Mouse (Mus musculus) MEL (cell line): ENCODE results near the gene Fuom. TPM values are rescaled to one million over a fixed set of nuclear protein-coding genes. Genes with fewer than 3 reads are reported as not detected.

Source experiments
- DNase-seq: peaks from one replicate; pipeline ENCODE4 v3.0.0; 2011; ENCODE audit warnings: low read depth, low spot score
- H3K27ac ChIP-seq: 2 replicates; pipeline ENCODE4 v1.5.1; 2012; ENCODE audit warnings: low read depth, mild to moderate bottlenecking, control low read depth, low read length, moderate library complexity; ENCODE audit not compliant: control insufficient read depth
- H3K27me3 ChIP-seq, 2 experiments: fragments of 150-350 bp in 1 of 2; sonication (generic) in 1 of 2; 2 replicates each; pipeline ENCODE4 v1.6.1; 2012; ENCODE audit warnings: low read length in 2 of 2, mild to moderate bottlenecking in 2 of 2, improper control_type of control experiment in 1 of 2, moderate library complexity in 1 of 2; ENCODE audit not compliant: insufficient read depth in 2 of 2, control insufficient read depth in 1 of 2
- H3K36me3 ChIP-seq, 2 experiments: 2 replicates each; pipeline ENCODE4 v1.6.1; 2012 to 2014; ENCODE audit warnings: low read length in 2 of 2, improper control_type of control experiment in 1 of 2, inconsistent platforms in 1 of 2, mild to moderate bottlenecking in 1 of 2; ENCODE audit not compliant: insufficient read depth in 2 of 2, control insufficient read depth in 1 of 2
- H3K4me1 ChIP-seq, 2 experiments: fragments of 150-350 bp in 1 of 2; sonication (generic) in 1 of 2; 2 replicates each; pipeline ENCODE4 v1.6.1; 2012; ENCODE audit warnings: low read length in 2 of 2, improper control_type of control experiment in 1 of 2, mild to moderate bottlenecking in 1 of 2; ENCODE audit not compliant: insufficient read depth in 2 of 2, control insufficient read depth in 1 of 2
- H3K4me3 ChIP-seq, 2 experiments: fragments of 150-350 bp in 1 of 2; sonication (generic) in 1 of 2; 2 replicates each; pipeline ENCODE4 v1.5.1; 2012; ENCODE audit warnings: low read depth in 2 of 2, low read length in 2 of 2, mild to moderate bottlenecking in 2 of 2, moderate library complexity in 2 of 2, control low read depth in 1 of 2, improper control_type of control experiment in 1 of 2; ENCODE audit not compliant: control insufficient read depth in 1 of 2, insufficient read depth in 1 of 2
- H3K79me2 ChIP-seq: 2 replicates; pipeline ENCODE4 v1.6.1; 2012; ENCODE audit warnings: mild to moderate bottlenecking, low read length, moderate library complexity; ENCODE audit not compliant: control insufficient read depth, poor library complexity, insufficient read depth
- H3K9ac ChIP-seq: 2 replicates; pipeline ENCODE4 v1.6.1; 2012; ENCODE audit warnings: low read depth, mild to moderate bottlenecking, control low read depth, low read length, moderate library complexity; ENCODE audit not compliant: control insufficient read depth, poor library complexity, severe bottlenecking
- H3K9me3 ChIP-seq: fragments of 150-350 bp; sonication (generic); replicated peaks from 2 replicates; pipeline ENCODE4 v1.6.1; 2012; ENCODE audit warnings: mild to moderate bottlenecking, low read length, improper control_type of control experiment, moderate library complexity; ENCODE audit not compliant: insufficient read depth
- ELF1 ChIP-seq: IDR thresholded peaks from 2 replicates; pipeline ENCODE4 v1.6.1; 2014; ENCODE audit warnings: low read depth, mild to moderate bottlenecking, inconsistent platforms, low read length, improper control_type of control experiment, moderate library complexity
- ETS1 ChIP-seq: IDR thresholded peaks from 2 replicates; pipeline ENCODE4 v1.6.1; 2012; ENCODE audit warnings: low read depth, mild to moderate bottlenecking, inconsistent platforms, low read length, improper control_type of control experiment, moderate library complexity
- HCFC1 ChIP-seq: IDR thresholded peaks from 2 replicates; pipeline ENCODE4 v1.6.1; 2012; ENCODE audit warnings: low read depth, mild to moderate bottlenecking, inconsistent platforms, low read length, improper control_type of control experiment, moderate library complexity
- JUND ChIP-seq: IDR thresholded peaks from 2 replicates; pipeline ENCODE4 v1.6.1; 2011; ENCODE audit warnings: low read depth, mild to moderate bottlenecking, improper control_type of control experiment, low read length
- MAFK ChIP-seq: IDR thresholded peaks from 2 replicates; pipeline ENCODE4 v1.6.1; 2011; ENCODE audit warnings: low read depth, mild to moderate bottlenecking, low read length, improper control_type of control experiment, borderline replicate concordance
- MEF2A ChIP-seq: IDR thresholded peaks from 2 replicates; pipeline ENCODE4 v1.6.1; 2014; ENCODE audit warnings: low read depth, mild to moderate bottlenecking, inconsistent platforms, low read length, improper control_type of control experiment; ENCODE audit not compliant: poor library complexity, insufficient replicate concordance, severe bottlenecking; ENCODE audit errors: extremely low read depth
- MXI1 ChIP-seq: IDR thresholded peaks from 2 replicates; pipeline ENCODE4 v1.6.1; 2011; ENCODE audit warnings: mild to moderate bottlenecking, low read depth, low read length, improper control_type of control experiment
- NELFE ChIP-seq: IDR thresholded peaks from 2 replicates; pipeline ENCODE4 v1.6.1; 2011; ENCODE audit warnings: low read depth, low read length, improper control_type of control experiment
- POLR2A ChIP-seq, 2 experiments: IDR thresholded peaks; 2 replicates each; pipeline ENCODE4 v1.6.1; 2011 to 2012; ENCODE audit warnings: low read length in 2 of 2, mild to moderate bottlenecking in 2 of 2, control low read depth in 1 of 2, improper control_type of control experiment in 1 of 2, low read depth in 1 of 2, moderate library complexity in 1 of 2; ENCODE audit not compliant: control insufficient read depth in 1 of 2, insufficient read depth in 1 of 2, poor library complexity in 1 of 2
- POLR2AphosphoS2 ChIP-seq: IDR thresholded peaks from 2 replicates; pipeline ENCODE4 v1.6.1; 2011; ENCODE audit warnings: low read length, improper control_type of control experiment
- SIN3A ChIP-seq: IDR thresholded peaks from 2 replicates; pipeline ENCODE4 v1.6.1; 2012; ENCODE audit warnings: low read length, improper control_type of control experiment, inconsistent platforms
- TBP ChIP-seq: IDR thresholded peaks from 2 replicates; pipeline ENCODE4 v1.8.0; 2011; ENCODE audit warnings: low read depth, low read length, improper control_type of control experiment
- USF1 ChIP-seq: IDR thresholded peaks from 2 replicates; pipeline ENCODE4 v1.6.1; 2014; ENCODE audit warnings: low read depth, mild to moderate bottlenecking, inconsistent platforms, low read length, improper control_type of control experiment, moderate library complexity
- ZMIZ1 ChIP-seq: IDR thresholded peaks from 2 replicates; pipeline ENCODE4 v1.6.1; 2012; ENCODE audit warnings: low read depth, mild to moderate bottlenecking, inconsistent platforms, low read length, improper control_type of control experiment, moderate library complexity
- polyA plus RNA-seq, 2 experiments: library from polyadenylated mRNA; stranded (reverse) in 1 of 2; unstranded in 1 of 2; fragments of >175 nt in 1 of 2; fragments of >200 nt in 1 of 2; gene quantifications; 2 replicates each; pipeline versions ENCODE4 v1.2.1 to v1.2.4; 2012; ENCODE audit warnings: low replicate concordance in 2 of 2, low read depth in 1 of 2; ENCODE audit not compliant: insufficient read length in 2 of 2, insufficient read depth in 1 of 2, missing spikeins in 1 of 2
- total RNA-seq: library from RNA; depleted of rRNA; stranded (reverse); fragments of 300-350 nt; gene quantifications from 2 replicates; pipeline ENCODE4 v1.2.3, GENCODE M21; 2012

Fuom gene
- total and polyA plus RNA-seq, 3 experiments, result 1.1 to 10.9 TPM; not detected in 1

GRCm38 (mm10) chr7:140116329-140117054 lies 14.3 kb upstream of the Fuom start, which contains the start of gene Echs1:
Gene Echs1 (minus strand): TSS chr7:140116476.
- peaks cover 0 to 2% of the 10 kb centered on the region in 2 experiments; a peak in 2 of 4 replicates for H3K36me3 ChIP-seq
- peak within 1 kb of the TSS; percentile 65 for H3K27ac ChIP-seq
- TF ChIP-seq POLR2A (IDR thresholded peaks at IDR 0.05; ENCODE audit: control insufficient read depth in 1 of 2, insufficient read depth in 1 of 2, low read depth in 1 of 2, low read length in 2 of 2, poor library complexity in 1 of 2) (peak; percentile 52 to 84; a peak in 3 of 4 replicates), TBP (no peak), ETS1 (0 out of 2 replicates have a peak, but pooled peaks have one; percentile 41), SIN3A (0 out of 2 replicates have a peak, but pooled peaks have one; percentile 66), HCFC1 (peak; percentile 61; the same call in 1 of the 2 replicates), JUND (no peak), ELF1 (peak; percentile 42; the same call in 1 of the 2 replicates), ZMIZ1 (0 out of 2 replicates have a peak, but pooled peaks have one; percentile 6), POLR2AphosphoS2 (peak; percentile 37; the same call in 1 of the 2 replicates), USF1 (peak; percentile 81), NELFE (peak; percentile 79), MEF2A (no peak), MXI1 (peak; percentile 73)
- peaks cover 5% of the 10 kb centered on the region in 2 experiments; a peak in 3 of 4 replicates for H3K4me1 ChIP-seq
- peak; percentile 93 for DNase-seq
- H3K9ac ChIP-seq, result peak within 1 kb of the TSS; percentile 81
- peaks cover 3% of the 10 kb centered on the region for H3K79me2 ChIP-seq
- H3K4me3 ChIP-seq, result peak within 1 kb of the TSS; percentile 73 to 79
- no peaks in the 10 kb centered on the region for H3K9me3 ChIP-seq
- H3K27me3 ChIP-seq, result no peaks in the 10 kb centered on the region

- Histone ChIP-seq H3K9me3 (no peaks in the 10 kb centered on the region), H3K79me2 (peaks cover 3% of the 10 kb centered on the region), H3K36me3 (peaks cover 0 to 2% of the 10 kb centered on the region in 2 experiments; a peak in 2 of 4 replicates), H3K9ac (peak within 1 kb of the TSS; percentile 81), H3K4me1 (peaks cover 5% of the 10 kb centered on the region in 2 experiments; a peak in 3 of 4 replicates), H3K27ac (peak within 1 kb of the TSS; percentile 65), H3K4me3 (peak within 1 kb of the TSS; percentile 73 to 79), H3K27me3 (no peaks in the 10 kb centered on the region)
- TF ChIP-seq MAFK (no peak), SIN3A (peak; percentile 55), ETS1 (peak; percentile 20; the same call in 1 of the 2 replicates)
- peak; percentile 81 for DNase-seq
These were observed 13.5 kb upstream of the Fuom start, which contains the start of gene Paox for GRCm38 (mm10) chr7:140115583-140116328. Gene Paox (plus strand): TSS chr7:140115799.
